Mouse (Mus musculus): Measurements from ENCODE around the gene Olfr1390.

- TF ChIP-seq CTCF (IDR thresholded peaks at IDR 0.05; ENCODE audit: extremely low read depth, insufficient read depth, insufficient read length, insufficient replicate concordance), result no peak
- TF ChIP-seq POLR2A (IDR thresholded peaks at IDR 0.05; ENCODE audit: low read depth, low read length), result no peak
Measured at GRCm38 (mm10) chr11:49337150-49337832, 2.3 kb downstream of the Olfr1390 start.
